Mouse (Mus musculus): ENCODE measurements around the gene Pln. TPM values are rescaled to one million over a fixed set of nuclear protein-coding genes. Genes with fewer than 3 reads are reported as not detected.

Gene Pln
- total RNA-seq (2021) = under 1 TPM; 0.52 to 0.96 TPM
- long read RNA-seq, experiment 1 = 0 reads
- long read RNA-seq, experiment 2, partial matches to known transcripts = 0 of 2 reads
- long read RNA-seq, experiment 2, other reads (novel, unspliced or antisense) = 1 of 2 reads

- no peak for DNase-seq (ENCODE audit: low spot score in 2 of 2)
These were observed at the start of gene Pln for GRCm38 (mm10) chr10:53337162-53337923. Pln (plus strand) TSS chr10:53337667.

- DNase-seq (ENCODE audit: low spot score in 2 of 2) = no peak
These were observed 31.6 kb upstream of the Pln start for GRCm38 (mm10) chr10:53305867-53306266.

- no peak for DNase-seq (ENCODE audit: low spot score in 2 of 2)
These were observed 30.8 kb upstream of the Pln start for GRCm38 (mm10) chr10:53306674-53307073.

GRCm38 (mm10) chr10:53323367-53323766 lies 14.1 kb upstream of the Pln start:
- no peak for DNase-seq (ENCODE audit: low spot score in 2 of 2)

GRCm38 (mm10) chr10:53324663-53325062 lies 12.8 kb upstream of the Pln start:
- DNase-seq (ENCODE audit: low spot score in 2 of 2) = no peak

GRCm38 (mm10) chr10:53326367-53326766 lies 11.1 kb upstream of the Pln start:
- DNase-seq (ENCODE audit: low spot score in 2 of 2) = no peak

GRCm38 (mm10) chr10:53329257-53329656 lies 8.2 kb upstream of the Pln start:
- DNase-seq (ENCODE audit: low spot score in 2 of 2) = no peak

- DNase-seq (ENCODE audit: low spot score in 2 of 2) = no peak
These were observed 4.7 kb upstream of the Pln start for GRCm38 (mm10) chr10:53332752-53333151.

GRCm38 (mm10) chr10:53335266-53335665 lies 2.2 kb upstream of the Pln start:
- no peak for DNase-seq (ENCODE audit: low spot score in 2 of 2)

GRCm38 (mm10) chr10:53335974-53336373 lies 1.5 kb upstream of the Pln start:
- no peak for DNase-seq (ENCODE audit: low spot score in 2 of 2)

- no peak for DNase-seq (ENCODE audit: low spot score in 2 of 2)
These were observed 1.6 kb downstream of the Pln start for GRCm38 (mm10) chr10:53339045-53339444.

GRCm38 (mm10) chr10:53341288-53341965 lies 4.0 kb downstream of the Pln start:
- DNase-seq (ENCODE audit: low spot score in 2 of 2) = no peak

GRCm38 (mm10) chr10:53342166-53342728 lies 4.8 kb downstream of the Pln start:
- no peak for DNase-seq (ENCODE audit: low spot score in 2 of 2)

- no peak for DNase-seq (ENCODE audit: low spot score in 2 of 2)
These were observed 5.9 kb downstream of the Pln start for GRCm38 (mm10) chr10:53343384-53343783.

- no peak for DNase-seq (ENCODE audit: low spot score in 2 of 2)
These were observed 6.4 kb downstream of the Pln start for GRCm38 (mm10) chr10:53343865-53344264.

- no peak for DNase-seq (ENCODE audit: low spot score in 2 of 2)
These were observed 8.0 kb downstream of the Pln start for GRCm38 (mm10) chr10:53345508-53345907.

- peak; percentile 22 to 47 for DNase-seq (ENCODE audit: low spot score in 2 of 2)
These were observed 9.0 kb downstream of the Pln start for GRCm38 (mm10) chr10:53346506-53346905.

- DNase-seq (ENCODE audit: low spot score in 2 of 2) = no peak
These were observed 9.4 kb downstream of the Pln start for GRCm38 (mm10) chr10:53346916-53347315.

GRCm38 (mm10) chr10:53347787-53348755 lies 10.6 kb downstream of the Pln start:
- DNase-seq (ENCODE audit: low spot score in 2 of 2) = peak in 1 of 2 experiments; percentile 26

GRCm38 (mm10) chr10:53349254-53349653 lies 11.8 kb downstream of the Pln start:
- DNase-seq (ENCODE audit: low spot score in 2 of 2) = no peak

GRCm38 (mm10) chr10:53353665-53354064 lies 16.2 kb downstream of the Pln start:
- DNase-seq (ENCODE audit: low spot score in 2 of 2) = no peak
